Mouse (Mus musculus): ENCODE results near the gene Supt6. TPM values are rescaled to one million over a fixed set of nuclear protein-coding genes. Genes with fewer than 3 reads are reported as not detected.
A peak's percentile ranks its signal among the peaks of the same experiment; 100 is the strongest.

Gene Supt6
- polyA plus RNA-seq, 1 experiment from 2014 or later = 20.2 TPM

GRCm38 (mm10) chr11:78171328-78171727, 74.5 kb downstream of the Supt6 start:
- Histone ChIP-seq H3K9me3 (replicated peaks) (no peaks in the 10 kb centered on the region), H3K27me3 (replicated peaks) (no peaks in the 10 kb centered on the region), H3K9ac (no peak overlapping the region), H3K4me3 (no peak overlapping the region), H3K4me1 (peaks cover 90% of the 10 kb centered on the region), H3K4me2 (no peak overlapping the region), H3K27ac (no peak overlapping the region), H3K36me3 (peaks cover 34% of the 10 kb centered on the region)
- WGBS (ENCODE audit: insufficient replicate concordance) = 67% methylated on average over 4 of the region's 4 CpGs
- no peak for ATAC-seq

- no peaks in the 10 kb centered on the region for H3K9me3 ChIP-seq (replicated peaks)
- 88% methylated on average over 15 of the region's 15 CpGs for WGBS (ENCODE audit: insufficient replicate concordance)
- ATAC-seq = no peak
- H3K4me2 ChIP-seq = peak overlapping the region; percentile 79
- H3K9ac ChIP-seq = no peak overlapping the region
- no peaks in the 10 kb centered on the region for H3K27me3 ChIP-seq (replicated peaks)
- no peak overlapping the region for H3K4me3 ChIP-seq
- peak overlapping the region; percentile 93 for H3K27ac ChIP-seq
- peaks cover 34% of the 10 kb centered on the region for H3K36me3 ChIP-seq
- peaks cover 91% of the 10 kb centered on the region for H3K4me1 ChIP-seq
These were observed 75.5 kb downstream of the Supt6 start for GRCm38 (mm10) chr11:78170306-78170705.

GRCm38 (mm10) chr11:78168541-78169468, 77.0 kb downstream of the Supt6 start:
- Histone ChIP-seq H3K4me2 (peak overlapping the region; percentile 79), H3K4me3 (peak overlapping the region; percentile 49), H3K27me3 (replicated peaks) (no peaks in the 10 kb centered on the region), H3K9me3 (replicated peaks) (no peaks in the 10 kb centered on the region), H3K9ac (peak overlapping the region; percentile 68), H3K27ac (peak overlapping the region; percentile 93), H3K4me1 (peaks cover 84% of the 10 kb centered on the region), H3K36me3 (peaks cover 34% of the 10 kb centered on the region)
- WGBS (ENCODE audit: insufficient replicate concordance) = 21% methylated on average over 19 of the region's 19 CpGs
- peak; percentile 64 for ATAC-seq

- Histone ChIP-seq H3K27me3 (replicated peaks) (no peaks in the 10 kb centered on the region), H3K4me2 (peak overlapping the region; percentile 79), H3K27ac (peak overlapping the region; percentile 93), H3K9me3 (replicated peaks) (no peaks in the 10 kb centered on the region), H3K4me1 (peaks cover 88% of the 10 kb centered on the region), H3K36me3 (peaks cover 38% of the 10 kb centered on the region), H3K9ac (peak overlapping the region; percentile 68), H3K4me3 (no peak overlapping the region)
- 81% methylated on average over 14 of the region's 14 CpGs for WGBS (ENCODE audit: insufficient replicate concordance)
- no peak for ATAC-seq
These were observed 78.4 kb downstream of the Supt6 start for GRCm38 (mm10) chr11:78167257-78167959.

GRCm38 (mm10) chr11:78166640-78167039, 79.1 kb downstream of the Supt6 start:
- H3K36me3 ChIP-seq = peaks cover 38% of the 10 kb centered on the region
- peak overlapping the region; percentile 29 for H3K9ac ChIP-seq
- peaks cover 88% of the 10 kb centered on the region for H3K4me1 ChIP-seq
- H3K27me3 ChIP-seq (replicated peaks) = no peaks in the 10 kb centered on the region
- H3K4me2 ChIP-seq = peak overlapping the region; percentile 100; the same call in 1 of the 2 replicates
- 61% methylated on average over 6 of the region's 6 CpGs for WGBS (ENCODE audit: insufficient replicate concordance)
- no peaks in the 10 kb centered on the region for H3K9me3 ChIP-seq (replicated peaks)
- no peak for ATAC-seq
- no peak overlapping the region for H3K4me3 ChIP-seq
- H3K27ac ChIP-seq = peak overlapping the region; percentile 93

- ATAC-seq = no peak
- Histone ChIP-seq H3K9me3 (replicated peaks) (no peaks in the 10 kb centered on the region), H3K4me1 (peaks cover 90% of the 10 kb centered on the region), H3K27ac (peak overlapping the region; percentile 93), H3K4me3 (peak overlapping the region; percentile 97), H3K27me3 (replicated peaks) (no peaks in the 10 kb centered on the region), H3K9ac (peak overlapping the region; percentile 99), H3K4me2 (peak overlapping the region; percentile 100), H3K36me3 (peaks cover 40% of the 10 kb centered on the region)
- WGBS (ENCODE audit: insufficient replicate concordance) = 35% methylated on average over 4 of the region's 4 CpGs
These were observed 79.6 kb downstream of the Supt6 start for GRCm38 (mm10) chr11:78166161-78166560.

- H3K27ac ChIP-seq = peak overlapping the region; percentile 93
- peak overlapping the region; percentile 100 for H3K4me2 ChIP-seq
- ATAC-seq = peak; percentile 19
- H3K27me3 ChIP-seq (replicated peaks) = no peaks in the 10 kb centered on the region
- peaks cover 90% of the 10 kb centered on the region for H3K4me1 ChIP-seq
- WGBS (ENCODE audit: insufficient replicate concordance) = 3% methylated on average over 16 of the region's 16 CpGs
- H3K36me3 ChIP-seq = peaks cover 40% of the 10 kb centered on the region
- H3K9ac ChIP-seq = peak overlapping the region; percentile 99
- no peaks in the 10 kb centered on the region for H3K9me3 ChIP-seq (replicated peaks)
- H3K4me3 ChIP-seq = peak overlapping the region; percentile 97
These were observed 80.1 kb downstream of the Supt6 start for GRCm38 (mm10) chr11:78165761-78166109.

- Histone ChIP-seq H3K4me3 (peak within 1 kb of the TSS; percentile 97), H3K36me3 (peaks cover 41% of the 10 kb centered on the region), H3K27me3 (replicated peaks) (no peaks in the 10 kb centered on the region), H3K4me2 (peak within 1 kb of the TSS; percentile 100), H3K9me3 (replicated peaks) (no peaks in the 10 kb centered on the region), H3K4me1 (peaks cover 90% of the 10 kb centered on the region), H3K9ac (peak within 1 kb of the TSS; percentile 99), H3K27ac (peak within 1 kb of the TSS; percentile 93)
- 1% methylated on average over 78 of the region's 78 CpGs for WGBS (ENCODE audit: insufficient replicate concordance)
- peak; percentile 80 for ATAC-seq
These were observed 80.6 kb downstream of the Supt6 start, which contains the start of gene Traf4 for GRCm38 (mm10) chr11:78164924-78165760. TSS of gene Traf4 (minus strand) at chr11:78165589.

- Histone ChIP-seq H3K4me3 (peak overlapping the region; percentile 97), H3K9ac (peak overlapping the region; percentile 99), H3K27me3 (replicated peaks) (no peaks in the 10 kb centered on the region), H3K4me1 (peaks cover 90% of the 10 kb centered on the region), H3K4me2 (peak overlapping the region; percentile 100), H3K27ac (peak overlapping the region; percentile 93), H3K9me3 (replicated peaks) (no peaks in the 10 kb centered on the region), H3K36me3 (peaks cover 47% of the 10 kb centered on the region)
- ATAC-seq = no peak
- WGBS (ENCODE audit: insufficient replicate concordance) = under 1% methylated on average over 14 of the region's 14 CpGs
These were observed 81.2 kb downstream of the Supt6 start for GRCm38 (mm10) chr11:78164604-78164923.

- WGBS (ENCODE audit: insufficient replicate concordance) = 2% methylated on average over 22 of the region's 22 CpGs
These were observed 81.8 kb downstream of the Supt6 start for GRCm38 (mm10) chr11:78163681-78164603.

GRCm38 (mm10) chr11:78163045-78163444, 82.7 kb downstream of the Supt6 start:
- Histone ChIP-seq H3K4me2 (peak overlapping the region; percentile 100), H3K27me3 (replicated peaks) (no peaks in the 10 kb centered on the region), H3K36me3 (peaks cover 61% of the 10 kb centered on the region), H3K4me1 (peaks cover 80% of the 10 kb centered on the region), H3K27ac (peak overlapping the region; percentile 93), H3K9ac (peak overlapping the region; percentile 99), H3K9me3 (replicated peaks) (no peaks in the 10 kb centered on the region), H3K4me3 (peak overlapping the region; percentile 97)
- ATAC-seq = no peak
- WGBS (ENCODE audit: insufficient replicate concordance) = 85% methylated on average over 2 of the region's 2 CpGs

More at GRCm38 (mm10) chr11:78163681-78164603, 81.8 kb downstream of the Supt6 start:
- Histone ChIP-seq H3K27ac (peak overlapping the region; percentile 93), H3K27me3 (replicated peaks) (no peaks in the 10 kb centered on the region), H3K4me2 (peak overlapping the region; percentile 100), H3K9ac (peak overlapping the region; percentile 99), H3K36me3 (peaks cover 52% of the 10 kb centered on the region), H3K4me3 (peak overlapping the region; percentile 97), H3K4me1 (peaks cover 89% of the 10 kb centered on the region), H3K9me3 (replicated peaks) (no peaks in the 10 kb centered on the region)
- no peak for ATAC-seq
